Mouse (Mus musculus): ENCODE results near the gene Cdc20.

Cdc20 gene

DNA sequence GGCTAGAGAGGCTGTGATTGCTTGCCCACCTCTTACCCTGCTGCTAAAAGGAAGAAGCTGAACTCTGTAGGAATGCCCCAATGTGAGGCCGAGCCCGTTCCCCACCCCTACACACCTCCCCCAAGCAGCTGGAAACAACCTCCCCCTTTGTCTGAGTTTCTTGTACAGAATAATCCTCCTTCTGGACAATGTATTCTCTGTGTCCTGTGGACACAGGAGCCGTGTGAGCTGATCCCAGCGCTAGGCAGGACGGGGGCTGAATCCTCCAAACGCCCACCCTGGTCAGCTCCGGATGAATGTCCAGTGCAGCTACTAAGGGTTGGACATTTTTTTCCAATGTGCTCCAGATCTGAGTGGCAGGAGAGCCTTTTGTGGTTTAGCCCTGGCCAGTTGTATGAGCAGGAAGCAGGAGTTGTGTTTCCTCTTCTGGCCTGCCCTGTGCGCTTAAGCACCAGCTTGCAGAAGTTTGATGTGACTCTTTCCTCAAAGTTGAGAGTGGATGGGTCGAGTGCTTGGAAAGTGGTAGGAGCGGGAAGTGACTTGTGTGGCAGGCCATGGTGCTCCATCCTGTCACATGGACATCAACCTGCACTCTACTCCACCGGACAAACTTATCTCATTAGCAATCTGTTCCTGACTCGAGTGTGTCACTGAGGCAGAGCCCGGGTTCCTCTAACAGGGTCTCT is 19.9 kb downstream of the Cdc20 start:
- no peak for DNase-seq (ENCODE audit: low read depth, low spot score)

DNA sequence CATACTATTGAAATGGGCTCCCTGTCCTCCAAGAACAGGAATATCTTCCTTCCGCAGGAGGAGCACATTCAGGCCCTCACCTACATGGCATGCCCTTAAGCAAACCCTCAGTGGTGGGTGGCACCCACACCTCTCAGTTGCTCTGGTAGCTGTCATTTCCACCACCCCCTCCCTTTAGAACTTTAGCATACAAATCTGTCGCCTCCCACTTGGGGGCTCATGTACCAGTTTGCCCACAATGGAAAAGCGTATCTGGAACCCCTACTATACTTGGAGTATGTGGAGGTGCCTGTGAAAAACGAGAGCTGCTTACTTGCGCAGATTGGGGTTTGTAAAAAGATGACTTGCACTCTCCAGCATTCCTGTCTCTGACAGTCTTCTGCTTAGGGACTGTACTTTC is 20.8 kb downstream of the Cdc20 start:
- DNase-seq (ENCODE audit: low read depth, low spot score) = no peak

DNA sequence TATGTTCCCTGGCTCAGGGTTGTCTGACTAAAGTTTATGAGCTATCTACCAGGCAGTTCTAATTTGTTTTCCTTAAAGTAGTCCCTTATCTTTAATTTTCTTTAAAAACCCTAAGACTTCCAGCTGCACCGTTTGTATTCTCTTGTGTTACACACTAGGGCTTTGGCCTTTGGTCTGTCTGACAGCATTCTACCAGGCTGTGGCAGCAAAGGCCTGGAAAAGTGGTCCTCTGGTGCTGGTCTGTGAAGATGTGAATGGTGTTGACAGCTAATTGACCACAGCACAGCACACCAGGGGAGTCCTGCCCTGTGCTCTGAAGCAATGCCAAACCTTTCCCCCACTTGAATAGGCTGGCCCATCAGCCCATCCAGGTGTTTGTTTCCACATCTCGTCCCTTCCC is 21.4 kb downstream of the Cdc20 start:
- DNase-seq (ENCODE audit: low read depth, low spot score) = no peak

DNA sequence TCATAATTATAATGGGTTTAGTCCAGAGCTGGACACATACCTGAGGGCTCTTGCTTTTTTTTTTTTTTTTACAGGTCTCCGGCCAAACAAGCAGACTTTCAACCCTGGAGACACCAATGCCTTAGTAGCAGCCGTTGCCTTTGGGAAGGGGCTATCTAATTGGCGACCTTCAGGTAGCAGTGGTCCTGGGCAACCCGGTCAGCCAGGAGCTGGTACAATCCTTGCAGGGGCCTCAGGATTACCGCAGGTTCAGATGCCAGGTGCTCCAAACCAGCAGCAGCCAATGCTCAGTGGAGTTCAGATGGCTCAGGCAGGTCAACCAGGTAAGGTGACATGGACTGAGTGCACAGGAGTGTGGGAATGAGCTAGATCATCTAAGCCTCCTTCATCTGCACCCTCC is 23.6 kb downstream of the Cdc20 start:
- no peak for DNase-seq (ENCODE audit: low read depth, low spot score)

DNA sequence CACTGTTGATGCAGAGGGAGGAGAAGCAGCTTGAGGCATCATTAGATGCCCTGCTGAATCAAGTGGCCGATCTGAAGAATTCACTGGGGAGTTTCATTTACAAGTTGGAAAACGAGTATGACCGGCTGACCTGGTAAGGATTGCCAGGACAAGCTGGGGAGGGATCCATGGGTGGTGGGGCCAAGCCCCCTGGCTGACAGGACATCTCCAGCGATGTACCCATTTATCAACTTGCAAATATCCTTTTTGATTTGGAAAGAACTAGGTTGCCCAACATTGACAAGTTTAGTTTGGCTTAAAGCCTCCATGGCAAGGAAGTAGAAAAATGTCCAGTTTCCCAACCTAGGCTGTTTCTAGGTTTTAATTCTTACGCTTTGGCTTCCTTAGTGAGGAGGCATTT is 26.3 kb downstream of the Cdc20 start:
- DNase-seq (ENCODE audit: low read depth, low spot score) = no peak

DNA sequence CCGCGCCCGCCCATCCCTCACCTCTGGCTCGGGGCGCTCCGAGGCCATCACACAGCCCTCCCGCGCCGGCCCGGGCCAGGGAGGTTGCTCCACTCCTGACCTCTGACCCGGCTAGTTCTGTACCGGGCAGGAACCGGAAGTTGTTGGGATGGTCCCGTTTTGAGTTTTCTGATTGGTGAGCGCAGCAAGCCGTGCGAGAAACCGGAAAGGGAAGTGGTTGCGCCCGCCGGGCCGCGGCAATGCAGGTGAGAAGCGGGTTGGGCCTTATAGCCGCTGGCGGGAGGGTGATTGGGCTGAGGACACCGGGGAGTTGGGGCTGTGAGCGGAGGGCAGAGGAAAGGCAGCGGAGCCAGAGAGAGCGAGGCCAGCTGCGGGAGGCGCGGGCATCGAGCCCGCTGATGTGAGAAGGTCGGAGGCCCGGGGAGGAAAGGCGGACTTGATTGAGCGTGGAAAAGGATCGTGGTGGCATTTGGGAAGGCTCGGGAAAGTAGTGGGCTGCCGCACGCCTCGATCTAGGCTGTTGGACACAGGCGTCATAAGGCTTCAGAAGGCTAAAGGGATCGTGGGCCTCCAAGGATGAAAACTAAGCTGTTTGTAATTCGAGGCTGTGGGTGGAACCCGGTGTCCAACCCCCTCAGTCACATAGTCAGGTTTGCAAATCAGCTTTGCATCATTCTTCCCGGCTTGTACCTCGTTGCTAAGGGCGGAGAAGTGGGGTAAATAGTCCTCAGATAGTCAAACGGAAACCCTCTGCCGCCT is 27.8 kb downstream of the Cdc20 start, which contains the start of the genes Szt2 and Med8:
Gene Szt2, minus strand, starts transcription at position 132 of the 759 bp plus-strand sequence.
Gene Med8, plus strand, starts transcription at position 196 of the 759 bp plus-strand sequence.
- DNase-seq (ENCODE audit: low read depth, low spot score) = peak; percentile 80

DNA sequence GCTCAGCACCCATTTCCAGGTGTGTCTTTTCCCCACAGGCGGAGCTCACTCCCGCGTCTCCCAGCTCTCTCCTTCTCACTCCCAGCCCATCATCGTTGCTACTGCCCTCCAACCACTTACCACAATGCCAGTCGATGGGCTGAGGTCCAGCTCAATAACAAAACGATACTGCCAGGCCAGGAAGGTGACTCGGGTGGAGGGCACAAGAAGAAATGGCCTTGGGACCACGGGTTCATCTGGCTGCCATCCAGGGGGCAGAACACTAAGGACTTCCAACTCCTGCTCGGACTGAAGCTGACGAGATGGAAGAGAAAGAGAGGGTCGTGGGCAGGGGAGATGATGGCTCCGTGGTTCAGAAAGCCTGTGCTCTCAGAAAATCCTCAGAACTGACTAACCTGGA is 34.5 kb downstream of the Cdc20 start:
- no peak for DNase-seq (ENCODE audit: low read depth, low spot score)

DNA sequence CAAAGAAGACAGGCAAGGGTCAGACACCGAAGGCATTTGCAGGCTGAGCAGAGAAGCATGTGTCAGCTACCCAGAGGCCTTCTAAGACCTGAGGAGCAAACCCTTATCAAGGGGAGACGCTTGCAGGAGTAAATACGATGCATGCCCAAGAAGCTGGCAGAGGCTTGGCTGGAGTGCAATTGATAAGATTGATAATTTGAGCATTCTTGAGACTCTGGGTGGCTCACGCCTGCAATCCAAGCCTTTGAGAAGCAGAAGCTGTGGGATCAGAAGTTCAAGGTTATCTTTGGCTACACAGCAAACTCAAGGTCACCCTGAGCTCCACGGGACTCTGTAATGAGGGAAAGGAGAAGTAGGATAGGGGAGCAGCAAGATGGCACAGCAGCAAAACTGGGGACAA is 35.2 kb downstream of the Cdc20 start:
- DNase-seq (ENCODE audit: low read depth, low spot score) = no peak

DNA sequence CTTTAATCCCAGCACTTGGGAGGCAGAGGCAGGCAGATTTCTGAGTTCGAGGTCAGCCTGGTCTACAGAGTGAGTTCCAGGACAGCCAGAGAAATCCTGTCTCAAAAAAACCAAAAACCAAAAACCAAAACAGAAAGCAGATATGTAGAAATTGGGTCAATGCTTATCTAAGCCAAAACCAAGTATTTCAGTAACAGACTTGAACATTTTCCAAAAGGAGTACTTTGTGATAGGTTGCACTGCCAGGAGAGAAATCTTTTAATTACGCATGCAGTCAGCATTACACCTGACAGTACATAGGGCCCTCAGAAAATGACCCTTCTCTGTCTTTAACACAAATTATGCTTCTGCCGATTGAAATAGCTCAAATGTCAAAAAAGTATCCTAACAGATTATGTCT is 35.7 kb downstream of the Cdc20 start:
- DNase-seq (ENCODE audit: low read depth, low spot score) = no peak

DNA sequence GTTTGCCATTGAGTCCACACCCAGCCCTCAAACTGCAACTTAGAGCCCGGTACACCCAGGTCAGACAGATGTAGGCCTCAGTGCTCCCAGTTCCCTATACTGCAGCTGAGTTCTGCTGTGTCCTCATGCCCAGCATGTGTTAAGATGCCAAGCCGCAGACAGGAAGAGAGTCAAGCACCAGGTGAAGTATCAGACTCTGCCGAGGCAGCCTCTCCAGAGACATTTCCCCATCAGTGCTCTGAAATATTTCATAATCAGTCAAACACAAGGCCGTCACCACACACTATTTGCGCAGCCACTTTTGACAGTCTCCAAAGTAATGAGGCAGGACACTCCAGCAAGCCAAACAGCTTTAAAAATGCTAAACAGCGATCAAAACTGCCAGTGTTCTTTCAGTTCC is 38.8 kb downstream of the Cdc20 start:
- DNase-seq (ENCODE audit: low read depth, low spot score) = no peak

DNA sequence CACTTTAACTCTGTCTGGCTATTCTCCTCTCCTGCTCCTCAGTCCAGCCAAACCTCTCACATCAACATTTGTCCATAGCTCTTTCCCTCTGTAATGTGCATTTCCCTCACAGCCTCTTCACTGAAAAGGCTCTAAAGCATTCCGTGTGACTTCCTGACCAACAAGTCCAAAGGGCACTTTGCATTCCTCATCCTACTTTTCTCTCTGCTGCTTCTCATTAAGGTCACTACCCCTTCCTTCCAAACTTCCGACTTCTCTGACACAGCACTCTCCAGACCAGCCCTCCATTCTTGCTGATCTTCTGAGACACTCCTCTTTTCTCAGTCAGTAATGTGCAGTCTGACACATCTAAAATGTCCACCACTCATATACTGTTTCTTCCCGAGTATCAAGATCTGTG is 40.7 kb downstream of the Cdc20 start:
- no peak for DNase-seq (ENCODE audit: low read depth, low spot score)

DNA sequence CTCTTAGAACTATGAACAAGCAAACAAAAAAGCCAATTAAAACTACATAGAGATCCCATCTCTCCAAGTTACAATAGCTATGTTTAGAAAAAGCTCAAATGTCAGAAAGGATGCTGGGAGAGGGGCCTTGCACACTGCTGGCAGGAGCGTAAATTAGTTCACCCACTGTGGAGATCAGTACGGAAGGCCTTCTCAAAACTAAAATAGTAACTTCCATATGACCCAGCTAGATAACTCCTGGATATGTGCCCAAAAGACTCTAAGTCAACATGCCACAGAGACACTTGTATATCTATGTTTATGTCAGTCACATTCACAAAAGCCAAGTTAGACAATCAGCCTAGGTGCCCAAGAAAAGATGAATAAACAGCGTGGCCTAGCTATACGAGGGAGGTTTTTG is 41.9 kb downstream of the Cdc20 start:
- DNase-seq (ENCODE audit: low read depth, low spot score) = no peak

DNA sequence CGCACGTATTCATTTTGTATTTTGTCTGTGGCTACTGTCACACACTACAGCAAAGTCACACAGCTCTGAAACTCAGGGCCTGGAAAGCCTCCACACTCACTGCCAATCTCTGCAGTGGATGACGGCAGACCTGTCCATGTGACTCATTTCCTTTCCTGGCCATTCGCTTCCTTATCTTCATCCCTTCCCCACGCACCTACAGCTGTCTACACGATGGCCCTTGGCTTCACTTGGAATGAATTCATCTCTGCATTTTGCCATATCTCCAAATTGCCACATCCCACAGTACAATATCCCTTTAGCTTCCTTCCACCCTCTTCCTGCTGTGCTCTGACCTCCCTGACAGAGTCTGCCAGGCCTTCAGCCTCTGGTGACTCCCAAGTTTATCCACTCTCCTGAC is 42.6 kb downstream of the Cdc20 start:
- no peak for DNase-seq (ENCODE audit: low read depth, low spot score)

DNA sequence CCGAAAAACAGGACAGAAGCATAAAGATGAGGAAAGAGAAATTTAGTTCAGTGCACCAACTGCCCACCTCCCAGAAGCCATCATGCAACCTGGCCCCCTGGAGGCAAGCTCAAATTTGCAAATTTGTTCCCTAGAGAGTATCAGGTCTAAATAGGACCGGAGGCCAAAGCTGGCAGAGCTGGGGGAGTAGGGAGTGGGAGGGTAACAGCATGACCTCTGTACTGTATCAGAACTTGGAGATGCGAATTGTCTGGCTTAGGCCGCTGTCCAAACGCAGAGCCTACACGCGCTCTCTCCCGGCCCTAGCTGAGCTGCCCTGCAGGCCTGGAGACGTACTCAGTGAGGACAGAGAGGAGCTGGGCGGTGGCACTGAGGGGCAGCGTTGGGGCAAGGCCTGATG is 47.0 kb downstream of the Cdc20 start:
- no peak for DNase-seq (ENCODE audit: low read depth, low spot score)

DNA sequence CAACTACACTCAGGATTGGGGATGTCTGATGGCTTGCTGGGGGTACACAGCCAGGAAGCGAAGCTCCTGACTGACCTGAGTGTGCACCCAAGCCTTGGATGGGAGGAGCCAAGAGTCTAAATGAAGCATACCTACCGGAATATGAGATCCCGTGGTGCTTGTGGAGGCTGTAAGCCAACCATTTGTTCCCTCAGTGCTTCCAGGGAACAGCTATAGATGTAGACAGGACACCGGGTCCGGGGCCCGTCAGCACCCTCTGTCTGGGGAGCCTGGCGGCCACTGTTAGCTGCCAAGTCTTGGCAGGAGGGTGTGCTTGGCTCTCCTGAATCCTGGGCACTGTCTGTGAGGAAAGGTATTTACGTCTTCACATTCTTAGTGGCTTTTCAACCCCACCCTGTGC is 49.8 kb downstream of the Cdc20 start:
- DNase-seq (ENCODE audit: low read depth, low spot score) = no peak

DNA sequence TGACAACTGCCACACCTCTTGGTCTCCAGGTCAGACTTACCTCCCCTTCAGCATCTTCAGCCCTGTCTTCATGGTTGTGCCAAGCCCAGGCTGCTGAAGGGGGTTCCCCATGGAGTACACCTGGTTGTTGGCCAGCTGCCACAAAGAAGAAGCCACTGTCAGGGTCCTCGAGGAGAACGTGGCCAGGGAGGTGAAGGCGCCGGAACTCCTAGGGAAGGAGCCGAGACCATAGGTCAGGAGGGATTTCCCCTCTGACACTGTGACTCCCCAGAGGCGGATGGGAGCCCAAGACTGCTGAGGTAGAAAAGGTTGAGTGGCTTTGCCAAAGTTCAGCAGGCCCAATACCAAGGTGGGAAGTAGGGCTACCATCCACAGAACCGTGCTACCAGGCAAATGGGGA is 53.9 kb downstream of the Cdc20 start:
- no peak for DNase-seq (ENCODE audit: low read depth, low spot score)

Measured in embryo, embryonic 11.5 days (tissue).